Comparison of ENCODE assay signal across 8 mouse cellular contexts in the genomic region with DNA sequence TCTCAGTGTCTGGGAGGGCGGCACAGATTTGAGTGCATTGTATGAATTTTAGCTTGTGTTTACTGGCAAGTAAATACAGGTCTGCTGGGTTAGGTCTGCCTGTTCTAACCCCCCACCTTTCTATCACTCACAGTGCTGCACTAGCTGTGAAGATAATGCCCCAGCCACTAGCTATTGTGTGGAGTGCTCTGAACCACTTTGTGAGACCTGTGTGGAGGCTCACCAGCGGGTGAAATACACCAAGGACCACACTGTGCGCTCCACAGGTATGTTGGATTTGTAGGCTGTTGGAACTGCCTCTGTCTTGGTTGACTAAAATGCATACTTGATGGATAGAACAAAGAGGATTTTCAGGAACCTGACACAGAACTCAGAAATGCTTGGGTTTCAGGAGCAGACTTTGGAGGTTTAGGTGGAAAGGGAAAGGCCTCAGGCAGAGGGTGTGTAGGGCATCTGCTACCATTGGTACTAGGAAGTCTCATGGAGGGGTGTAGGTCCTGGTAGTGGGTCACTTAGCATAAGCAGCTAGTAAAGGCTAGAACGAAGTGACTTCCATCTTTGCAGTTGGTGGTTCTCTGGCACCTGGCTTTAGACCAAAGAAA. TPM values are rescaled to one million over a fixed set of nuclear protein-coding genes. Genes with fewer than 3 reads are reported as not detected.
DNase-seq lines count a peak whose midpoint lies in the region; ATAC-seq and TF ChIP-seq lines count a peak whose summit lies in the region.

No protein-coding gene starts in this region.

- H3K36me3 ChIP-seq in heart, embryonic 14.5 days (ENCODE audit: control insufficient read depth, insufficient read depth, low read length): peaks cover 54% of the 10 kb centered on the region
- peaks cover 50% of the 10 kb centered on the region for H3K36me3 ChIP-seq in hindbrain, embryonic 13.5 days
- peaks cover 54% of the 10 kb centered on the region for H3K36me3 ChIP-seq in midbrain, embryonic 14.5 days (ENCODE audit: control insufficient read depth, insufficient read depth, low read length)

- no peaks in the 10 kb centered on the region for H3K27me3 ChIP-seq in heart, embryonic 14.5 days (ENCODE audit: control insufficient read depth, insufficient read depth, low read length)
- no peaks in the 10 kb centered on the region for H3K27me3 ChIP-seq in hindbrain, embryonic 13.5 days
- no peaks in the 10 kb centered on the region for H3K27me3 ChIP-seq in midbrain, embryonic 14.5 days (ENCODE audit: control insufficient read depth, insufficient read depth, low read length)

- no peak for TF ChIP-seq POLR2A in bone marrow macrophage, adult 2 months (IDR thresholded peaks at IDR 0.05; ENCODE audit: borderline replicate concordance, low read depth, low read length)

- H3K4me3 ChIP-seq in heart, embryonic 14.5 days (ENCODE audit: control insufficient read depth in 1 of 2, insufficient read depth in 1 of 2, low read depth in 1 of 2, low read length in 2 of 2): peak overlapping the region; percentile 86 to 95
- peak overlapping the region; percentile 77 for H3K4me3 ChIP-seq in bone marrow macrophage, adult 2 months (ENCODE audit: insufficient read depth, low read length)
- H3K4me3 ChIP-seq in hindbrain, embryonic 13.5 days: peak overlapping the region; percentile 87
- H3K4me3 ChIP-seq in midbrain, embryonic 14.5 days (replicated peaks; ENCODE audit: low read depth, low read length): peak overlapping the region; percentile 92

- H3K4me1 ChIP-seq in heart, embryonic 14.5 days (ENCODE audit: control insufficient read depth in 2 of 2, insufficient read depth in 2 of 2, low read length in 2 of 2): peaks cover 11 to 15% of the 10 kb centered on the region in 2 experiments
- H3K4me1 ChIP-seq in bone marrow macrophage, adult 2 months (ENCODE audit: control insufficient read depth, insufficient read depth, low read length): peaks cover 13% of the 10 kb centered on the region
- peaks cover 37% of the 10 kb centered on the region for H3K4me1 ChIP-seq in hindbrain, embryonic 13.5 days (replicated peaks)
- H3K4me1 ChIP-seq in midbrain, embryonic 14.5 days (ENCODE audit: control insufficient read depth, insufficient read depth, low read length): peaks cover 28% of the 10 kb centered on the region

- DNase-seq in heart, adult 18-20 months: no peak
- no peak for DNase-seq in midbrain, embryonic 14.5 days
- DNase-seq in urinary bladder, adult 18-20 months (ENCODE audit: low spot score in 2 of 2): no peak
- DNase-seq in right cerebral cortex, postnatal 14 days: no peak
- no peak for DNase-seq in left cerebral cortex, adult 9 months (ENCODE audit: low spot score in 2 of 2)

- H3K4me2 ChIP-seq in heart, embryonic 14.5 days (ENCODE audit: low read length): peak overlapping the region; percentile 92
- peak overlapping the region; percentile 98 for H3K4me2 ChIP-seq in hindbrain, embryonic 13.5 days
- peak overlapping the region; percentile 98 for H3K4me2 ChIP-seq in midbrain, embryonic 14.5 days (ENCODE audit: low read length)

- WGBS in heart, embryonic 14.5 days: 34% methylated on average over 4 of the region's 4 CpGs
- 31% methylated on average over 4 of the region's 4 CpGs for WGBS in hindbrain, embryonic 13.5 days
- WGBS in midbrain, embryonic 14.5 days: 34% methylated on average over 4 of the region's 4 CpGs

- no peak for TF ChIP-seq CTCF in bone marrow macrophage, adult 2 months (IDR thresholded peaks at IDR 0.05; ENCODE audit: low read depth, low read length)

- H3K27ac ChIP-seq in heart, embryonic 14.5 days (replicated peaks in 1 of 2; ENCODE audit: control insufficient read depth in 1 of 2, insufficient read depth in 1 of 2, low read depth in 2 of 2, low read length in 2 of 2): peak overlapping the region in 1 of 2 experiments; percentile 98; a peak in 2 of 4 replicates
- no peak overlapping the region for H3K27ac ChIP-seq in bone marrow macrophage, adult 2 months (ENCODE audit: insufficient read depth, low read depth, low read length)
- peak overlapping the region; percentile 100 for H3K27ac ChIP-seq in hindbrain, embryonic 13.5 days
- peak overlapping the region; percentile 99 for H3K27ac ChIP-seq in midbrain, embryonic 14.5 days (replicated peaks; ENCODE audit: low read depth, low read length)

- no peak for ATAC-seq in heart, embryonic 14.5 days (ENCODE audit: insufficient number of reproducible peaks, insufficient read depth, low FRiP score, low read depth)
- ATAC-seq in hindbrain, embryonic 13.5 days (ENCODE audit: low FRiP score): no peak
- ATAC-seq in midbrain, embryonic 14.5 days (ENCODE audit: low FRiP score, low TSS enrichment): no peak

- peak overlapping the region; percentile 95 for H3K9ac ChIP-seq in heart, embryonic 14.5 days (ENCODE audit: low read length)
- peak overlapping the region; percentile 98 for H3K9ac ChIP-seq in hindbrain, embryonic 13.5 days
- H3K9ac ChIP-seq in midbrain, embryonic 14.5 days (replicated peaks; ENCODE audit: low read length): peak overlapping the region; percentile 93

- no peaks in the 10 kb centered on the region for H3K9me3 ChIP-seq in heart, embryonic 14.5 days (ENCODE audit: control insufficient read depth, low read length)
- no peaks in the 10 kb centered on the region for H3K9me3 ChIP-seq in hindbrain, embryonic 13.5 days
- H3K9me3 ChIP-seq in midbrain, embryonic 14.5 days (ENCODE audit: control insufficient read depth, low read length): no peaks in the 10 kb centered on the region

RNA-seq across cellular contexts. Expression of a gene that starts 9.0 kb away (rescaled TPM):
- 153 and 165 TPM in 2 replicates for polyA plus RNA-seq in heart, embryonic 14.5 days (2014; fragmentation: Nextera tagmentation; extraction: Ambion mirVana)
- 100 to 1,000 TPM; 132 to 164 TPM for total RNA-seq in heart, adult 18-20 months (2021)
- 161 and 167 TPM in 2 replicates for polyA plus RNA-seq in bone marrow macrophage, adult 2 months (2012; ENCODE audit: insufficient read depth, insufficient read length, missing spikeins)
- polyA plus RNA-seq in hindbrain, embryonic 13.5 days (2015; fragmentation: Nextera tagmentation; extraction: Ambion mirVana): 181 and 184 TPM in 2 replicates
- 188 and 205 TPM in 2 replicates for polyA plus RNA-seq in midbrain, embryonic 14.5 days (2014; fragmentation: Nextera tagmentation; extraction: Ambion mirVana)

RNA-seq across cellular contexts. Expression of a gene that starts 12.5 kb away (rescaled TPM):
- 151 and 180 TPM in 2 replicates for polyA plus RNA-seq in heart, embryonic 14.5 days (2014; fragmentation: Nextera tagmentation; extraction: Ambion mirVana)
- 100 to 1,000 TPM; 177 to 187 TPM for total RNA-seq in heart, adult 18-20 months (2021)
- 171 and 193 TPM in 2 replicates for polyA plus RNA-seq in bone marrow macrophage, adult 2 months (2012; ENCODE audit: insufficient read depth, insufficient read length, missing spikeins)
- polyA plus RNA-seq in hindbrain, embryonic 13.5 days (2015; fragmentation: Nextera tagmentation; extraction: Ambion mirVana): 80.3 and 95.9 TPM in 2 replicates
- 149 and 181 TPM in 2 replicates for polyA plus RNA-seq in midbrain, embryonic 14.5 days (2014; fragmentation: Nextera tagmentation; extraction: Ambion mirVana)

RNA-seq across cellular contexts. Expression of a gene that starts 15.8 kb away (rescaled TPM):
- polyA plus RNA-seq in heart, embryonic 14.5 days (2014; fragmentation: Nextera tagmentation; extraction: Ambion mirVana): 12.8 and 17.2 TPM in 2 replicates
- total RNA-seq in heart, adult 18-20 months (2021): 1 to 10 TPM; 7.3 to 7.4 TPM
- polyA plus RNA-seq in bone marrow macrophage, adult 2 months (2012; ENCODE audit: insufficient read depth, insufficient read length, missing spikeins): 15.6 and 17.3 TPM in 2 replicates
- polyA plus RNA-seq in hindbrain, embryonic 13.5 days (2015; fragmentation: Nextera tagmentation; extraction: Ambion mirVana): 37.0 and 37.4 TPM in 2 replicates
- polyA plus RNA-seq in midbrain, embryonic 14.5 days (2014; fragmentation: Nextera tagmentation; extraction: Ambion mirVana): 42.4 and 42.5 TPM in 2 replicates

RNA-seq across cellular contexts. Expression of a gene that starts 26.7 kb away (rescaled TPM):
- 210 and 224 TPM in 2 replicates for polyA plus RNA-seq in heart, embryonic 14.5 days (2014; fragmentation: Nextera tagmentation; extraction: Ambion mirVana)
- total RNA-seq in heart, adult 18-20 months (2021): 10 to 100 TPM; 93.5 to 96.6 TPM
- polyA plus RNA-seq in bone marrow macrophage, adult 2 months (2012; ENCODE audit: insufficient read depth, insufficient read length, missing spikeins): 165 and 177 TPM in 2 replicates
- 216 and 239 TPM in 2 replicates for polyA plus RNA-seq in hindbrain, embryonic 13.5 days (2015; fragmentation: Nextera tagmentation; extraction: Ambion mirVana)
- polyA plus RNA-seq in midbrain, embryonic 14.5 days (2014; fragmentation: Nextera tagmentation; extraction: Ambion mirVana): 293 and 309 TPM in 2 replicates

RNA-seq across cellular contexts. Expression of a gene that starts 27.6 kb away (rescaled TPM):
- polyA plus RNA-seq in heart, embryonic 14.5 days (2014; fragmentation: Nextera tagmentation; extraction: Ambion mirVana): 0.08 TPM in 1 of 2 replicates, not detected in the other
- not detected for total RNA-seq in heart, adult 18-20 months (2021)
- polyA plus RNA-seq in bone marrow macrophage, adult 2 months (2012; ENCODE audit: insufficient read depth, insufficient read length, missing spikeins): not detected in 2 replicates
- polyA plus RNA-seq in hindbrain, embryonic 13.5 days (2015; fragmentation: Nextera tagmentation; extraction: Ambion mirVana): 0.19 and 0.44 TPM in 2 replicates
- 0.24 and 0.31 TPM in 2 replicates for polyA plus RNA-seq in midbrain, embryonic 14.5 days (2014; fragmentation: Nextera tagmentation; extraction: Ambion mirVana)
